Mouse (Mus musculus): Measurements from ENCODE around the gene Dennd1c. TPM values are rescaled to one million over a fixed set of nuclear protein-coding genes. Genes with fewer than 3 reads are reported as not detected.

The Dennd1c gene
- polyA plus RNA-seq, 1 experiment from 2014 or later, result 4.3 TPM

Other genes with a start within 250 kb of the Dennd1c start
- 3.6 and 4.6 TPM in 2 replicates for gene Rfx2, start 247.5 kb downstream of the Dennd1c start, polyA plus RNA-seq (2014; fragmentation: Nextera tagmentation; extraction: Ambion mirVana)
- gene Acsbg2, start 204.1 kb downstream of the Dennd1c start, polyA plus RNA-seq (2014; fragmentation: Nextera tagmentation; extraction: Ambion mirVana), result not detected in 2 replicates
- 0.50 and 0.56 TPM in 2 replicates for gene 1700061G19Rik, start 203.0 kb downstream of the Dennd1c start, polyA plus RNA-seq (2014; fragmentation: Nextera tagmentation; extraction: Ambion mirVana)
- gene Mllt1, start 143.1 kb downstream of the Dennd1c start, polyA plus RNA-seq (2014; fragmentation: Nextera tagmentation; extraction: Ambion mirVana), result 38.5 and 44.7 TPM in 2 replicates
- gene Acer1, start 96.4 kb downstream of the Dennd1c start, polyA plus RNA-seq (2014; fragmentation: Nextera tagmentation; extraction: Ambion mirVana), result not detected in 2 replicates
- 167 and 195 TPM in 2 replicates for gene Clpp, start 88.2 kb downstream of the Dennd1c start, polyA plus RNA-seq (2014; fragmentation: Nextera tagmentation; extraction: Ambion mirVana)
- gene Alkbh7, start 81.2 kb downstream of the Dennd1c start, polyA plus RNA-seq (2014; fragmentation: Nextera tagmentation; extraction: Ambion mirVana), result 48.6 and 60.2 TPM in 2 replicates
- gene Pspn, start 78.5 kb downstream of the Dennd1c start, polyA plus RNA-seq (2014; fragmentation: Nextera tagmentation; extraction: Ambion mirVana), result not detected in 2 replicates
- 65.7 and 69.6 TPM in 2 replicates for gene Gtf2f1, start 67.2 kb downstream of the Dennd1c start, polyA plus RNA-seq (2014; fragmentation: Nextera tagmentation; extraction: Ambion mirVana)
- 0.37 and 0.63 TPM in 2 replicates for gene Gm17949, start 67.0 kb downstream of the Dennd1c start, polyA plus RNA-seq (2014; fragmentation: Nextera tagmentation; extraction: Ambion mirVana)
- gene Khsrp, start 47.0 kb downstream of the Dennd1c start, polyA plus RNA-seq (2014; fragmentation: Nextera tagmentation; extraction: Ambion mirVana), result 32.1 and 36.8 TPM in 2 replicates
- gene Slc25a41, start 36.9 kb downstream of the Dennd1c start, polyA plus RNA-seq (2014; fragmentation: Nextera tagmentation; extraction: Ambion mirVana), result not detected in 2 replicates
- gene Crb3, start 19.4 kb downstream of the Dennd1c start, polyA plus RNA-seq (2014; fragmentation: Nextera tagmentation; extraction: Ambion mirVana), result 1.1 and 1.2 TPM in 2 replicates
- gene Slc25a23, start 18.7 kb downstream of the Dennd1c start, polyA plus RNA-seq (2014; fragmentation: Nextera tagmentation; extraction: Ambion mirVana), result 37.2 and 48.9 TPM in 2 replicates
- gene Tubb4a, start 9.3 kb upstream of the Dennd1c start, polyA plus RNA-seq (2014; fragmentation: Nextera tagmentation; extraction: Ambion mirVana), result 347 and 373 TPM in 2 replicates
- gene Tnfsf9, start 26.8 kb upstream of the Dennd1c start, polyA plus RNA-seq (2014; fragmentation: Nextera tagmentation; extraction: Ambion mirVana), result 4.8 and 8.4 TPM in 2 replicates
- 0.44 and 2.3 TPM in 2 replicates for gene Cd70, start 71.3 kb upstream of the Dennd1c start, polyA plus RNA-seq (2014; fragmentation: Nextera tagmentation; extraction: Ambion mirVana)
- not detected in 2 replicates for gene Tnfsf14, start 115.7 kb upstream of the Dennd1c start, polyA plus RNA-seq (2014; fragmentation: Nextera tagmentation; extraction: Ambion mirVana)
- gene C3, start 149.6 kb upstream of the Dennd1c start, polyA plus RNA-seq (2014; fragmentation: Nextera tagmentation; extraction: Ambion mirVana), result 0.82 and 2.7 TPM in 2 replicates
- gene Gpr108, start 169.9 kb upstream of the Dennd1c start, polyA plus RNA-seq (2014; fragmentation: Nextera tagmentation; extraction: Ambion mirVana), result 23.1 and 24.9 TPM in 2 replicates
- gene Trip10, start 170.9 kb upstream of the Dennd1c start, polyA plus RNA-seq (2014; fragmentation: Nextera tagmentation; extraction: Ambion mirVana), result 5.4 and 9.0 TPM in 2 replicates
- 1.1 and 1.7 TPM in 2 replicates for gene Vav1, start 200.6 kb upstream of the Dennd1c start, polyA plus RNA-seq (2014; fragmentation: Nextera tagmentation; extraction: Ambion mirVana)